Mouse (Mus musculus): Measurements from ENCODE around the gene Tacc2.

DNA sequence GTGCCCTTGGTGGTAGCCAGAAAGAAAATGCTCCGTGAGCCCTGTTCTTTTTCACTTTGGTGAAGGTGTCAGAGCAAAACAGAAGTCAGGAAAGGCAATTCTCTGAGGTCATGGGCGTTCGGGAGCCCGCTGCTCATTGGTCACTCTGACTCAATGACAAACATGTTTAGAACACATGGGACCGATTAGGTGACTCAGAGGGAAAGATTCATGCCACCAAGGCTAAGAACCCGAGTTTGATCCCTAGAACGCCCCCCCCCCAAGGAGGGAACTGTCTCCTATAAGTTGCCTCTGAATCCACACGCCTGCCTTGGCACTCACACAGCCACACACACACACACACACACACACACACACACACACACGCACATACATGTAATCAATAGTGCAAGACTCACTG is 216.4 kb downstream of the Tacc2 start:
- no peak for TF ChIP-seq CTCF (IDR thresholded peaks at IDR 0.05; ENCODE audit: low read depth, low read length)
- no peak for TF ChIP-seq POLR2A (IDR thresholded peaks at IDR 0.05; ENCODE audit: extremely low read depth, insufficient read depth, low read length)

Measured in liver, adult 2 months (tissue).